Mouse (Mus musculus) hindbrain, embryonic 14.5 days (tissue): Measurements from ENCODE around the gene Col6a6. TPM values are rescaled to one million over a fixed set of nuclear protein-coding genes. Genes with fewer than 3 reads are reported as not detected.

ENCODE experiments used
- ATAC-seq: fragments of 200-750 bp; cut with Nextera tagmentation; 2 replicates; pipeline ENCODE4 v1.8.0; 2017; ENCODE audit warnings: moderate number of reproducible peaks, mild to moderate bottlenecking, moderate TSS enrichment, moderate library complexity; ENCODE audit not compliant: low FRiP score
- DNase-seq: peaks from one replicate; pipeline ENCODE4 v3.0.0-alpha.2; 2015; ENCODE audit warnings: low spot score
- H3K27ac ChIP-seq: fragments of 300-500 bp; sonication (generic); 2 replicates; pipeline ENCODE4 v1.5.1; 2014; ENCODE audit warnings: mild to moderate bottlenecking, moderate library complexity
- H3K27me3 ChIP-seq: fragments of 300-500 bp; sonication (generic); 2 replicates; pipeline ENCODE4 v1.6.1; 2014; ENCODE audit warnings: mild to moderate bottlenecking, low read length, mixed read lengths; ENCODE audit not compliant: control insufficient read depth, insufficient read depth
- H3K36me3 ChIP-seq: fragments of 300-500 bp; sonication (generic); replicated peaks from 2 replicates; pipeline ENCODE4 v1.6.1; 2014; ENCODE audit not compliant: control insufficient read depth, insufficient read depth
- H3K4me1 ChIP-seq: fragments of 300-500 bp; sonication (generic); replicated peaks from 2 replicates; pipeline ENCODE4 v1.6.1; 2014; ENCODE audit warnings: antibody characterized with exemption, low read length, mixed read lengths; ENCODE audit not compliant: control insufficient read depth, insufficient read depth
- H3K4me2 ChIP-seq: fragments of 300-500 bp; sonication (generic); replicated peaks from 2 replicates; pipeline ENCODE4 v1.6.1; 2014; ENCODE audit warnings: mild to moderate bottlenecking, moderate library complexity
- H3K4me3 ChIP-seq: fragments of 300-500 bp; sonication (generic); replicated peaks from 2 replicates; pipeline ENCODE4 v1.5.1; 2014; ENCODE audit warnings: mild to moderate bottlenecking, low read length
- H3K9ac ChIP-seq: fragments of 300-500 bp; sonication (generic); 2 replicates; pipeline ENCODE4 v1.6.1; 2014
- H3K9me3 ChIP-seq: fragments of 300-500 bp; sonication (generic); 2 replicates; pipeline ENCODE4 v1.6.1; 2016; ENCODE audit warnings: low read length; ENCODE audit not compliant: control insufficient read depth
- WGBS: fragments of 180-500 bp; shearing (Covaris S2); extraction: QIAGEN DNeasy Blood & Tissue Kit; methylation state at CpG from one replicate; pipeline ENCODE4 v1.1.7; 2014; 5-methylcytosine and 5-hydroxymethylcytosine counted together
- polyA plus RNA-seq: library from polyadenylated mRNA; unstranded; fragments of >200 nt; fragmentation: Nextera tagmentation; extraction: Ambion mirVana; gene quantifications from 2 replicates; pipeline ENCODE4 v1.2.1, GENCODE M21; 2014

Gene Col6a6
- polyA plus RNA-seq, 1 experiment from 2014 or later, result 0.11 TPM

- no peaks in the 10 kb centered on the region for H3K9me3 ChIP-seq
- DNase-seq (no peak), ATAC-seq (no peak)
- no peak overlapping the region for H3K27ac ChIP-seq
- no peak overlapping the region for H3K4me2 ChIP-seq
- H3K9ac ChIP-seq, result no peak overlapping the region
- H3K4me1 ChIP-seq, result no peaks in the 10 kb centered on the region
- no peaks in the 10 kb centered on the region for H3K36me3 ChIP-seq
- no peaks in the 10 kb centered on the region for H3K27me3 ChIP-seq
- no peak overlapping the region for H3K4me3 ChIP-seq
- WGBS, result 88% methylated on average over 5 of the region's 5 CpGs
Measured at GRCm38 (mm10) chr9:105814436-105814835, 13.5 kb downstream of the Col6a6 start.

- Histone ChIP-seq H3K36me3 (no peaks in the 10 kb centered on the region), H3K27me3 (no peaks in the 10 kb centered on the region), H3K9ac (no peak overlapping the region), H3K4me3 (no peak overlapping the region), H3K9me3 (no peaks in the 10 kb centered on the region), H3K4me2 (no peak overlapping the region), H3K4me1 (no peaks in the 10 kb centered on the region), H3K27ac (no peak overlapping the region)
- no peak for DNase-seq
- 57% methylated on average over 7 of the region's 7 CpGs for WGBS
- no peak for ATAC-seq
Measured at GRCm38 (mm10) chr9:105811458-105811857, 16.5 kb downstream of the Col6a6 start.

- no peak for ATAC-seq
Measured at GRCm38 (mm10) chr9:105808920-105809505, 18.9 kb downstream of the Col6a6 start.

GRCm38 (mm10) chr9:105803416-105803815 is 24.5 kb downstream of the Col6a6 start:
- 83% methylated on average over 8 of the region's 8 CpGs for WGBS
- Histone ChIP-seq H3K4me3 (no peak overlapping the region), H3K4me1 (no peaks in the 10 kb centered on the region), H3K9me3 (no peaks in the 10 kb centered on the region), H3K9ac (no peak overlapping the region), H3K27me3 (no peaks in the 10 kb centered on the region), H3K4me2 (no peak overlapping the region), H3K36me3 (no peaks in the 10 kb centered on the region), H3K27ac (no peak overlapping the region)
- no peak for ATAC-seq
- DNase-seq, result no peak

More at GRCm38 (mm10) chr9:105808920-105809505, 18.9 kb downstream of the Col6a6 start:
- no peaks in the 10 kb centered on the region for H3K4me1 ChIP-seq
- H3K9me3 ChIP-seq, result no peaks in the 10 kb centered on the region
- H3K36me3 ChIP-seq, result no peaks in the 10 kb centered on the region
- no peak overlapping the region for H3K27ac ChIP-seq
- DNase-seq, result no peak
- no peak overlapping the region for H3K4me2 ChIP-seq
- WGBS, result 79% methylated on average over 17 of the region's 17 CpGs
- H3K9ac ChIP-seq, result no peak overlapping the region
- H3K4me3 ChIP-seq, result no peak overlapping the region
- H3K27me3 ChIP-seq, result no peaks in the 10 kb centered on the region

- H3K9me3 ChIP-seq, result no peaks in the 10 kb centered on the region
- no peak overlapping the region for H3K4me2 ChIP-seq
- H3K27ac ChIP-seq, result no peak overlapping the region
- peaks cover 6% of the 10 kb centered on the region; the same call in 1 of the 2 replicates for H3K4me1 ChIP-seq
- H3K9ac ChIP-seq, result no peak overlapping the region
- no peak overlapping the region for H3K4me3 ChIP-seq
- H3K27me3 ChIP-seq, result no peaks in the 10 kb centered on the region
- ATAC-seq (no peak), DNase-seq (no peak)
- WGBS, result 89% methylated on average over 5 of the region's 5 CpGs
- H3K36me3 ChIP-seq, result no peaks in the 10 kb centered on the region
Measured at GRCm38 (mm10) chr9:105801463-105801862, 26.5 kb downstream of the Col6a6 start.

- peaks cover 13% of the 10 kb centered on the region; the same call in 1 of the 2 replicates for H3K4me1 ChIP-seq
- H3K4me3 ChIP-seq, result no peak overlapping the region
- H3K27ac ChIP-seq, result no peak overlapping the region
- no peak overlapping the region for H3K4me2 ChIP-seq
- H3K36me3 ChIP-seq, result no peaks in the 10 kb centered on the region
- no peak overlapping the region for H3K9ac ChIP-seq
- ATAC-seq, result no peak
- H3K27me3 ChIP-seq, result no peaks in the 10 kb centered on the region
- no peaks in the 10 kb centered on the region for H3K9me3 ChIP-seq
- WGBS, result 85% methylated on average over 5 of the region's 5 CpGs
- DNase-seq, result no peak
Measured at GRCm38 (mm10) chr9:105800286-105800685, 27.7 kb downstream of the Col6a6 start.

- ATAC-seq, result no peak
- peak; percentile 52 for DNase-seq
- H3K36me3 ChIP-seq, result no peaks in the 10 kb centered on the region
- H3K4me3 ChIP-seq, result no peak overlapping the region
- 41% methylated on average over 6 of the region's 6 CpGs for WGBS
- H3K9ac ChIP-seq, result no peak overlapping the region
- H3K27me3 ChIP-seq, result no peaks in the 10 kb centered on the region; the same call in 1 of the 2 replicates
- H3K9me3 ChIP-seq, result no peaks in the 10 kb centered on the region
- H3K4me2 ChIP-seq, result 0 out of 2 replicates have a peak overlapping the region, but pooled peaks have one; percentile 15
- H3K4me1 ChIP-seq, result peaks cover 13% of the 10 kb centered on the region; the same call in 1 of the 2 replicates
- H3K27ac ChIP-seq, result 0 out of 2 replicates have a peak overlapping the region, but pooled peaks have one; percentile 20
Measured at GRCm38 (mm10) chr9:105796137-105796536, 31.8 kb downstream of the Col6a6 start.

GRCm38 (mm10) chr9:105794965-105795364 is 33.0 kb downstream of the Col6a6 start:
- Histone ChIP-seq H3K9me3 (no peaks in the 10 kb centered on the region), H3K27ac (no peak overlapping the region), H3K9ac (no peak overlapping the region), H3K4me3 (no peak overlapping the region), H3K27me3 (no peaks in the 10 kb centered on the region; the same call in 1 of the 2 replicates), H3K36me3 (no peaks in the 10 kb centered on the region), H3K4me1 (peaks cover 13% of the 10 kb centered on the region; the same call in 1 of the 2 replicates), H3K4me2 (no peak overlapping the region)
- ATAC-seq (no peak), DNase-seq (no peak)
- WGBS, result 70% methylated on average over 4 of the region's 4 CpGs

GRCm38 (mm10) chr9:105791810-105792209 is 36.1 kb downstream of the Col6a6 start:
- no peaks in the 10 kb centered on the region; the same call in 1 of the 2 replicates for H3K27me3 ChIP-seq
- no peak overlapping the region for H3K9ac ChIP-seq
- no peak for ATAC-seq
- H3K4me1 ChIP-seq, result peaks cover 11% of the 10 kb centered on the region; the same call in 1 of the 2 replicates
- H3K4me2 ChIP-seq, result no peak overlapping the region
- H3K4me3 ChIP-seq, result no peak overlapping the region
- no peaks in the 10 kb centered on the region for H3K9me3 ChIP-seq
- DNase-seq, result no peak
- H3K36me3 ChIP-seq, result no peaks in the 10 kb centered on the region
- no peak overlapping the region for H3K27ac ChIP-seq
- 81% methylated on average over 5 of the region's 5 CpGs for WGBS
